Comparison of ENCODE assay signal across 9 mouse cellular contexts in the genomic region with DNA sequence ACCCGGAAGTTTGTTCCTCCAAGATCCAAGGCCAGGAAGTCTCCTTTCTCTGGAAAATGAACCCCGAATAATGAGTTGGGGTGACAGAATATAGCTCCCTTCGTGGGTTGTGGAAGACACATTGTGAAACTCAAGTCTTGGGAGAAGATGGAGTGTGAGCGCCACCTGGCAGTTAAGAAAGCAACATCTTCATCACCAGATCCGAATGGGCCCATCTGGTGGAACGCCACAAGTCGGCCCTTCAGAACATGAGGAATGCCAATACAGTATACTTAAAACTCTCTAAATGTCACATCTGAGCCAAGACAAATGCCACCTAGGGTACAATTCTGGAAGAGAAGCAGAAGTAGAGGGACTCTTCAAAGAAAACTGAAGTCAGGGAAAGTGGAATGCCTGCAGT. TPM values are rescaled to one million over a fixed set of nuclear protein-coding genes. Genes with fewer than 3 reads are reported as not detected.
DNase-seq lines count a peak whose midpoint lies in the region; TF ChIP-seq lines count a peak whose summit lies in the region.
"Had no signal": no experiment of that assay in that cellular context is flagged by ENCODE, and none has a peak within 500 bp of the region (broad histone marks: within the 10 kb centered on the region; RNA-seq: fewer than 3 reads in every experiment).

No protein-coding gene starts in this region.

- H3K9me3 ChIP-seq in E14TG2a.4 (ENCODE audit: low read length) (no peaks in the 10 kb centered on the region), ES-E14 (ENCODE audit: control insufficient read depth, insufficient read depth, low read depth, low read length) (no peaks in the 10 kb centered on the region)
- H3K9me3 ChIP-seq: forebrain, embryonic 10.5 days; stomach, embryonic 15.5 days had no signal

- peaks cover 81% of the 10 kb centered on the region for H3K4me1 ChIP-seq in E14TG2a.4 (replicated peaks; ENCODE audit: low read depth, low read length)
- peaks cover under 1 to 1% of the 10 kb centered on the region in 2 experiments; a peak in 2 of 4 replicates for H3K4me1 ChIP-seq in ES-E14 (ENCODE audit: control insufficient read depth in 2 of 2, insufficient read depth in 2 of 2, low read length in 2 of 2, poor library complexity in 1 of 2)
- H3K4me1 ChIP-seq in lung, adult 2 months (ENCODE audit: control insufficient read depth, insufficient read depth, low read length), result peaks cover 1% of the 10 kb centered on the region; the same call in 1 of the 2 replicates
- H3K4me1 ChIP-seq: forebrain, embryonic 10.5 days; stomach, embryonic 15.5 days had no signal

- WGBS in lung, adult 2 months, result 69% methylated on average over 7 of the region's 7 CpGs

- 0 out of 2 replicates have a peak, but pooled peaks have one; percentile 5 for TF ChIP-seq CTCF in E14TG2a.4 (conservative IDR thresholded peaks at IDR 0.05; ENCODE audit: low read length)
- TF ChIP-seq CTCF in lung, adult 2 months (IDR thresholded peaks at IDR 0.05; ENCODE audit: insufficient read depth, low read length), result peak; percentile 45

- H3K27ac ChIP-seq in ES-E14 (ENCODE audit: insufficient read depth, low read depth, low read length, poor library complexity, severe bottlenecking), result no peak overlapping the region
- H3K27ac ChIP-seq: forebrain, embryonic 10.5 days; stomach, embryonic 15.5 days had no signal

- H3K9ac ChIP-seq in ES-E14 (ENCODE audit: insufficient read depth, low read depth, low read length, poor library complexity, severe bottlenecking), result no peak overlapping the region
- H3K9ac ChIP-seq: stomach, embryonic 15.5 days had no signal

- TF ChIP-seq POLR2A in lung, adult 2 months (IDR thresholded peaks at IDR 0.05; ENCODE audit: borderline replicate concordance, extremely low read depth, low read depth, low read length), result no peak

- peak; percentile 24 for DNase-seq in layer of hippocampus, adult 11-12 months (ENCODE audit: low spot score)
- no peak for DNase-seq in layer of hippocampus, adult 9-10 months (ENCODE audit: low spot score)
- no peak for DNase-seq in ES-E14 (ENCODE audit: low read depth, low spot score)
- no peak for DNase-seq in lung, adult 2 months
- no peak for DNase-seq in ovary, postnatal 10 days (ENCODE audit: low spot score)
- no peak for DNase-seq in cerebellum, adult 9-10 months

- H3K36me3 ChIP-seq in E14TG2a.4 (ENCODE audit: insufficient read depth, low read length) (peaks cover 93% of the 10 kb centered on the region), ES-E14 (ENCODE audit: control insufficient read depth, insufficient read depth, low read length, poor library complexity, severe bottlenecking) (peaks cover 63% of the 10 kb centered on the region)

- no peaks in the 10 kb centered on the region for H3K27me3 ChIP-seq in E14TG2a.4 (ENCODE audit: insufficient read depth, low read length)
- H3K27me3 ChIP-seq: stomach, embryonic 15.5 days had no signal

- H3K4me3 ChIP-seq in E14TG2a.4 (replicated peaks; ENCODE audit: low read length), result no peak overlapping the region
- no peak overlapping the region for H3K4me3 ChIP-seq in ES-E14 (ENCODE audit: insufficient read depth in 1 of 2, low read depth in 1 of 2, low read length in 2 of 2, poor library complexity in 1 of 2, severe bottlenecking in 1 of 2)
- H3K4me3 ChIP-seq in lung, adult 2 months (replicated peaks; ENCODE audit: extremely low read depth, low read depth, low read length), result no peak overlapping the region
- H3K4me3 ChIP-seq: forebrain, embryonic 10.5 days; stomach, embryonic 15.5 days had no signal

- in situ Hi-C loops in ES-E14 (cut with MboI; ENCODE audit: low sequenced_read_pairs in 2 of 2, unreplicated experiment in 2 of 2), result no loop called here

TF ChIP-seq in ES-E14, 5 proteins besides CTCF, POLR2A, EP300 and RAD21:
- no peak for TF ChIP-seq CHD2 (IDR thresholded peaks at IDR 0.05; ENCODE audit: low read depth, low read length)
- 0 out of 2 replicates have a peak, but pooled peaks have one; percentile 12 for TF ChIP-seq ZC3H11A (IDR thresholded peaks at IDR 0.05; ENCODE audit: borderline replicate concordance, low read depth, low read length)

RNA-seq across cellular contexts. Expression of a gene that starts 30.2 kb away (rescaled TPM):
- 83.0 and 103 TPM in 2 replicates for total RNA-seq in ES-E14 (2012; rRNA removed)
- 13.6 and 15.5 TPM in 2 replicates for polyA plus RNA-seq in lung, adult 2 months (2012; rRNA removed)

RNA-seq across cellular contexts. Expression of a gene that starts 38.9 kb away (rescaled TPM):
- total RNA-seq in ES-E14 (2012; rRNA removed), result 155 and 204 TPM in 2 replicates
- polyA plus RNA-seq in lung, adult 2 months (2012; rRNA removed), result 7.5 and 15.1 TPM in 2 replicates
